Mouse (Mus musculus) olfactory bulb, adult 2 months (tissue): Measurements from ENCODE around the gene Rabepk. TPM values are rescaled to one million over a fixed set of nuclear protein-coding genes. Genes with fewer than 3 reads are reported as not detected.
A peak's percentile ranks its signal among the peaks of the same experiment; 100 is the strongest.

Experiments
- H3K27ac ChIP-seq: fragments of 200-500 bp; 2 replicates; pipeline ENCODE4 v1.5.1; 2012; ENCODE audit warnings: low read depth, low read length; ENCODE audit not compliant: insufficient read depth
- H3K4me1 ChIP-seq: fragments of 200-500 bp; 2 replicates; pipeline ENCODE4 v1.6.1; 2012; ENCODE audit warnings: low read length; ENCODE audit not compliant: control insufficient read depth, insufficient read depth
- H3K4me3 ChIP-seq: fragments of 200-500 bp; 2 replicates; pipeline ENCODE4 v1.5.1; 2012; ENCODE audit warnings: mild to moderate bottlenecking, low read depth, low read length, moderate library complexity; ENCODE audit not compliant: insufficient read depth
- CTCF ChIP-seq: fragments of 200-500 bp; IDR thresholded peaks from 2 replicates; pipeline ENCODE4 v1.5.1; 2012; ENCODE audit warnings: low read depth, mild to moderate bottlenecking, low read length, moderate library complexity; ENCODE audit not compliant: insufficient read depth
- POLR2A ChIP-seq: fragments of 200-500 bp; IDR thresholded peaks from 2 replicates; pipeline ENCODE4 v1.6.1; 2012; ENCODE audit warnings: mild to moderate bottlenecking, low read depth, low read length, moderate library complexity; ENCODE audit not compliant: insufficient read depth
- WGBS: fragments of 180-500 bp; shearing (Covaris S2); methylation state at CpG from one replicate; pipeline ENCODE4 v1.1.7; 2018; 5-methylcytosine and 5-hydroxymethylcytosine counted together
- polyA plus RNA-seq: library from polyadenylated mRNA; stranded (reverse); fragments of >200 nt; gene quantifications from 2 replicates; pipeline ENCODE4 v1.2.4, GENCODE M21; 2012; ENCODE audit warnings: low replicate concordance; ENCODE audit not compliant: missing spikeins, insufficient read depth, insufficient read length

The Rabepk gene
- polyA plus RNA-seq, 1 experiment: not detected

DNA sequence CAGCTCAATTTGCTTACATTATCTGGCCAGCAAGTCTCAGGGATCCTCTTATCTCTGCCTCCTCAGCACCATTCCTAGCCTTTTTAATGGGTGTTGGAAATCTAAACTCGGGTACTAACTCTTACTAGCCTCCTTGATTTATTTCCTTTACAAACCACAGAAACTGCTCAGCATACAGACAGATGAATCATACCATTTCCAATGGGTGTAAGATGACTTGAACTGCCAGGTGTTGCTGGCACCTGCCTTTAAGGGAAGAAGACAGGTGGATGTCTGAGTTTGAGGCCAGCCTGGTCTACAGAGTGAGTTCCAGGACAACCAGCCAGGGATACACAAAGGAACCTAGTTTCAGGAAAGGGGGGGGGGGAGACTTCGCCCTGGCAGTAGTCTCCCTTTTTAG, 8.3 kb upstream of the Rabepk start:
- peaks cover 12% of the 10 kb centered on the region for H3K4me1 ChIP-seq
- H3K27ac ChIP-seq: no peak overlapping the region
- TF ChIP-seq POLR2A: no peak
- H3K4me3 ChIP-seq: no peak overlapping the region
- WGBS: 81% methylated on average over 2 of the region's 2 CpGs

DNA sequence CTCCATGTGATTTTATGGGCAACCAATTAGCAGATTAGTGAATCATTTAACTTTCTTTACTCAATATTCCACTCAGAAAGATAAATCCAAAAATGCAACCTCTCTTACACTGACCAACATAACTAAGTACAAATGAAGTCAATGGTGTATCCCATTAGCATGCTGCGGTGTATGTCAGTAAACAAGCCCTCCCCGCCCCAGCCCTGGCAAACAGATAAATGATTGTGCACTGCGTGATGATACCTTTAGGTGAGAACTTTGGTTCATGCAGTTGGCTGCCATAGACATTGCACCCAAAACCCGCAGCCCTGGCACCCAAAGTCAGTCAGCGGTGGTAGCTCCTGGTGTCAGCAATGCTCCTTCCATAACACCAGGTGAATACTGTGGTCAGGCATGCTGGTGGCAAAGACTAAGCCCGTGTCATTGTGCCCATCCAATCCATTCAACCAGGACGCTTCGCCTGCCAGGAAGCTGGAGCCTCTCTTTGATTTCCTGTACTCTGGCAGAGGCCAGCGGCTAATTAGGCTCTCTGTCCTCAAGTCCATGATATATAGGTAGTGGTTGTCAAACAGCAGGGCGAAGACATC, 5.7 kb upstream of the Rabepk start:
- H3K4me1 ChIP-seq: peaks cover 9% of the 10 kb centered on the region
- H3K27ac ChIP-seq: no peak overlapping the region
- H3K4me3 ChIP-seq: no peak overlapping the region
- no peak for TF ChIP-seq POLR2A
- no peak for TF ChIP-seq CTCF
- 84% methylated on average over 10 of the region's 10 CpGs for WGBS

- H3K27ac ChIP-seq: no peak overlapping the region
- TF ChIP-seq CTCF: no peak
- TF ChIP-seq POLR2A: no peak
- no peak overlapping the region for H3K4me3 ChIP-seq
- H3K4me1 ChIP-seq: peaks cover 12% of the 10 kb centered on the region
- WGBS: 19% methylated on average over 1 of the region's 1 CpGs
These were observed 5.1 kb upstream of the Rabepk start for GRCm38 (mm10) chr2:34804815-34805214.

GRCm38 (mm10) chr2:34804172-34804571, 4.5 kb upstream of the Rabepk start:
- 98% methylated on average over 2 of the region's 2 CpGs for WGBS
- Histone ChIP-seq H3K4me1 (peaks cover 12% of the 10 kb centered on the region), H3K4me3 (no peak overlapping the region), H3K27ac (no peak overlapping the region)
- TF ChIP-seq POLR2A: no peak
- TF ChIP-seq CTCF: no peak

GRCm38 (mm10) chr2:34803746-34804145, 4.0 kb upstream of the Rabepk start:
- no peak for TF ChIP-seq POLR2A
- no peak for TF ChIP-seq CTCF
- 47% methylated on average over 3 of the region's 3 CpGs for WGBS
- H3K4me3 ChIP-seq: no peak overlapping the region
- no peak overlapping the region for H3K27ac ChIP-seq
- peaks cover 12% of the 10 kb centered on the region for H3K4me1 ChIP-seq

DNA sequence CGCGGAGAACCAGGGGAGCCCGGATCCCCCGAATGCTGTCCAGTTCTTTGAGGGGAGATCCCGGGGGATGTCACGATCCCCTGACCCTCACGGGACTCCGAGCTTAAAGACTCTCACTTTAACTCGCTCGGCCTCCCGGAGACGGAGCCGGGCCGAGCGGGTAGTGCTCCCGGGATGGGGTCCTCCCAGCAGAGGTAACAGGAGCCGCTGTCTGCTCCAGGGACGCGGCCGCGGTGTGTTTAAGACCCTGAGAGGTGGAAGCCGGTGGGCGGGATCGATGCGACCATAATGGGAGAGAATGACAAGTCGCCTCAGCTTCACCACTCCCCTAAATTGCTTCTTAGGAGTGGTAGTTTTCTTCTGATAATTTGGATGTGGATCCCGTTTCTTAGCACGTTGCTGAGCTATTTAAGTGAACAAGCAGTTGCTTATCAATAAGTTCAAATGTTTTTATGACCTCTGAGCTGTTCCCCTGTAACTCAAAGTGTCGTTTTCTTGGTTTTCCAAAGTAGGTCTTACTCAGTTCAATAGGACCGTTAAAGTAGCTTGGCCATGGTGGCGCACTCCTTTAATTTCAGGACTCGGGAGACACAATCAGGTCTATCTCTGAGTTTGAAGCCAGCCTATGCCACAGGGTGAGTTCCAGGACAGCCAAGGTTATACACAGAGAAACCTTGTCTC, 3.0 kb upstream of the Rabepk start:
- peaks cover 12% of the 10 kb centered on the region for H3K4me1 ChIP-seq
- WGBS: under 1% methylated on average over 32 of the region's 32 CpGs
- H3K27ac ChIP-seq: peak overlapping the region; percentile 84
- TF ChIP-seq POLR2A: 0 out of 2 replicates have a peak, but pooled peaks have one; percentile 3
- peak overlapping the region; percentile 71 for H3K4me3 ChIP-seq

GRCm38 (mm10) chr2:34801516-34802482, 2.1 kb upstream of the Rabepk start:
- peak overlapping the region; percentile 84 for H3K27ac ChIP-seq
- no peak for TF ChIP-seq CTCF
- TF ChIP-seq POLR2A: peak; percentile 85
- peak overlapping the region; percentile 71 for H3K4me3 ChIP-seq
- H3K4me1 ChIP-seq: peaks cover 12% of the 10 kb centered on the region
- 5% methylated on average over 39 of the region's 39 CpGs for WGBS

- H3K4me3 ChIP-seq: no peak overlapping the region
- TF ChIP-seq POLR2A (no peak), CTCF (no peak)
- H3K4me1 ChIP-seq: peaks cover 8% of the 10 kb centered on the region
- no peak overlapping the region for H3K27ac ChIP-seq
- 83% methylated on average over 7 of the region's 7 CpGs for WGBS
These were observed 659 bp upstream of the Rabepk start for GRCm38 (mm10) chr2:34800371-34800770.

DNA sequence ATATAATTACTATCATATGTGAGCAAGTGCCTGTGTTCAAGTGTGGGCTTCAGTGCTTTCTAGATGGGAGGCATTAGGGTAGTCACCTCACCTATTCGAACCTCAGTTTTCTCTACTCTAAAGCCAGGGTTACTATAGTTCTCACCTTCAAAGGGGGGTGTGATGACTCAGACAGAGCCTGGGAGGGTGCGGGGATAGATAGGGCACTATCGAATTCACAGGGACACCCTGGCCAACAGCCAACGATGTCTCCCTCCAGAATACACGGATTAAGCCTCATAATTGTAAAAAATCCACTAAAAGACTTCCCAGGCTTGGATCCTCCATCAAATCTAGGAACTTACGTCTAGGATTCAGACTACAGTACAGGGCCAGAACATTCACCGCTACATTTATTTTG, 4.3 kb downstream of the Rabepk start:
- H3K4me1 ChIP-seq: 0 out of 2 replicates have a peak, but pooled peaks cover 3% of the 10 kb centered on the region
- TF ChIP-seq CTCF (no peak), POLR2A (no peak)
- H3K27ac ChIP-seq: no peak overlapping the region
- no peak overlapping the region for H3K4me3 ChIP-seq
- WGBS: 91% methylated on average over 7 of the region's 7 CpGs
